Mouse (Mus musculus): ENCODE measurements around the gene Smco4. TPM values are rescaled to one million over a fixed set of nuclear protein-coding genes. Genes with fewer than 3 reads are reported as not detected.

Gene Smco4
- total RNA-seq, 4 experiments from 2014 or later = 6.6 to 9.6 (median 8.9) TPM

Other genes starting within 250 kb of the Smco4 start
- 10 to 100 TPM; 38.4 to 41.2 (median 39.5) TPM for gene Med17, start 213.5 kb upstream of the Smco4 start, total RNA-seq (2022)
- 10 to 100 TPM; 33.5 to 41.3 (median 37.2) TPM for gene Taf1d, start 187.2 kb upstream of the Smco4 start, total RNA-seq (2022)
- gene 4931406C07Rik, start 187.0 kb upstream of the Smco4 start, total RNA-seq (2022) = 10 to 100 TPM; 17.3 to 28.3 (median 25.1) TPM
- gene Cep295, start 135.6 kb upstream of the Smco4 start, total RNA-seq (2022) = 10 to 100 TPM; 25.5 to 28.8 (median 26.0) TPM
- 1 to 10 TPM in 1 of 4 experiments, under 1 TPM in 3; 0.58 to 1.7 (median 0.72) TPM for gene Deup1, start 134.5 kb downstream of the Smco4 start, total RNA-seq (2022)
- 10 to 100 TPM; 40.4 to 48.4 (median 43.7) TPM for gene Slc36a4, start 216.3 kb downstream of the Smco4 start, total RNA-seq (2022)

Measured in layer of hippocampus, adult 8-10 months (tissue).